Mouse (Mus musculus): Measurements from ENCODE around the gene Pdgfd.
"Not testable (repeated sequence)": the region's sequence is repeated elsewhere in the genome, so short reads cannot be mapped to it uniquely, and the experiment has no call there.

Pdgfd gene

DNA sequence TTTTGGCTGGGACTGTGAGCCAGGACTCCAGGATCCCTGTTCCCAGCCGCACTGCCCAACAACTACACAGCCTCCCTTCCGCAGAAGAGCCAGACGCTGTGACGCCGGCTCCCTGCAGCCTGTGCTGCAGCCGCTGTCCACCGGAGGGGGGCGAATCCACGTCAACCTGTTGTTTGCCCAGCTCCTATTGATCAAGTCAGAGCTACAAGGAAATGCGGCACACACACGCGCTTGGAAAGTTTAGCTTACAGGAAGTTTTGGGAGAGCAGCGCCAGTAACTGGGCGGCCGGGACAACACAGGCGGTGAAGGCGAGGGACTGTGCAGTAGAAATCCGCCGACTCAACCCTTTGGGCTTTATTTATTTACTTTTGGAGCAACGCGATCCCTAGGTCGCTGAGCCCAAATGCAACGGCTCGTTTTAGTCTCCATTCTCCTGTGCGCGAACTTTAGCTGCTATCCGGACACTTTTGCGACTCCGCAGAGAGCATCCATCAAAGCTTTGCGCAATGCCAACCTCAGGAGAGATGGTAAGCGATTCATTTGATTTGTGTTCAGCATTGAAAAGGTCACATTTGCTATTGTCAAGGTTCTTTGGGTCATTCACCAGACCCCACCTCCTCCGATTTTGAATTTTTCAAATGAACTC is at the start of gene Pdgfd:
Pdgfd (plus strand) TSS at position 194 of the 647 bp plus-strand sequence.
- DNase-seq: peak; percentile 8

DNA sequence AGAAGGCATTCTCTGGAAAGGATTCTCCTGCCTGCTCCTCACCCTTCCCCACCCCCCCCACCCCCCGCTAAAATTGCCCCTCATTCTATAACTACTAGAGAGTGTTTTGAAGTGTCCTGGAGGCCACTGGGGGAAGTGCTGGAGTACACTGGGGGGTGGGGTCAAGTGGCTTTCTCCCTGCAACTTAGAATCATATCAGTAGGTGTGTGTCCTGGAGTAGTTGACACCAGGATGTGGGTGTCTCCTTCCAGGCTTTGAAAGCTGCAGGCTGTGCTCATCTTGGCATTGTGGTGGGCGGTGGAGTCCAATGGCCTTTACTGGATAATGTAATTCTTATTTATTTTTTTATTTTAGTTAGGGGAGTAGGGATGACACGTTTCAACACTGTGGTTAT is 651 bp downstream of the Pdgfd start:
- no peak for DNase-seq

DNA sequence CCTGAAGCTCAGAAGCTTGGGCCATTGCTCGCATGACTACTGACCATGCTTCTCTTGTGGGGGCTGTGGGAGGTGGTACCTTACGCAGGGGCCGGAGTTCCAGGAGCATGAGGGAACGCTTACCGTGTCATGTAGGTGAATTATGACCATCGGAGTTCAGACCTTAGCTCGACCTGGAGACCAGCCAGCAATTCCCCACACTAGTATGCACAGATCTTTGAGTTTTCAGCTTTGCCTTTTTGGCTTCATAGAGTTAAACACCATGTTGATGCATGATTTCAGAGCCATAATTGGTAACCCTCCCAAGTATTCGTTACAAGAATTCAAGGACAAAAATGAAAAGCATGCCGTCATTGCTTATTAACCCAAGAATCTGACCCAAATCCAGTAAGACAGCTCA is 2.6 kb downstream of the Pdgfd start:
- DNase-seq: no peak

DNA sequence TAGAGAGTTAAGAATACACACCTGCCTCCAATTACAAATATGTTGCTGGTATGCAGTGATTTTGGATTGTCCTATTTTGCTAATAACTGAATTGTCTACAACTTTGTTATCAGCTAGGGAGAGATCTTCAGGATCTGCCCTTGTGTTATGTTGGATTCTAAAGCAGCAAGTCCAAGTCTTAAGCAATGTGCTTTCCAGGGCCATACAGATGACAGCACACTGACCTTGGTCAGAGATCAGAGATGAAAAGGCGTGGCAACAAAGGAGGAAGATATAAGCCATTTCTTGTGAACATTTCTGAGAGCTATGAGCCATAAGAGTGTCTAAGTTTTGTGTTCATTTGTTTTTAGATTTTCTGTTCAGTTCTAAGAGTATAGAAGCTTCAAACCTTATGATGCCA is 4.9 kb downstream of the Pdgfd start:
- DNase-seq: no peak

DNA sequence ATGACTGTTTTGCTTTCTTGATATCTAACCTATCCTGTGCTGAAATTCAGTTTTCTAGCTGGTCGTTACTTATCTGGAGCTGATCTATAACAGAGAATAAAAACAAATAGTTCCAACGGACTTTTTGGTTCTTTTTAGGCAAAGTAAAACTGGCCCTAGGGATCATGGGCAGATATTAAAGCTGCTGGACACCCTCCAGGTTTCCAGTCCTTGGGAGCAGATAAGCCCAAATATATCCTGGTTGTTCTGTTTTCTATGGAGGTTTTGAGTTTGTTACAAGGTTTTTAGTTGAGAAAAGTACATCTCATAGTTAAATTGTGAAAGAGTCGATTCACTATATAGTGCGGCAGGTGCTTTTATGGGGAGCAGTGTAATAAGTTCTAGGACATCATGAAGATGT is 7.3 kb downstream of the Pdgfd start:
- no peak for DNase-seq

DNA sequence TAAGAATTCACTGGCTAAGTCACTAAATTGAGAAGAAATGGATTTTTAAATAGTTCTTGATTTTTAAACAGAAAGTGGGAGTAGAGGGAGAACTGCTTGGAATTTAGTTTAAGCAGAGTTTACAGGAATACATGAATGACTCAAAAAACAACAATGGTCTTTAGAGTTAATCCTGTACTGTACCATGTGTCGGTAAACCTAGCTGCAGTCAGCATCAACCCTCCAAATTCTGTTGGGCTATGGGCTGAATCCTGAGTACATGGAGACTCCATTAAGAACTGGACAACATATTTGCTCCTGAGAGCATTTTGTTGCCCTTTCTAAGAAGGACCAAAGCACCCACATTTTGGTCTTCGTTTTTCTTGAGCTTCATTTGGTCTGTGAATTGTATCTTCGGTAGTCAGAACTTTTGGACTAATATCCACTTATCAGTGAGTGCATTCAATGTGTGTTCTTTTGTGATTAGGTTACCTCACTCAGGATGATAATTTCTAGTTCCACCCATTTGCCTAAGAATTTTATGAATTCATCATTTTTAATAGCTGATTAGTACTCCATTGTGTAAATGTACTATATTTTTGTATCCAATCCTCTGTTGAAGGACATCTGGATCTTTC is 14.0 kb downstream of the Pdgfd start:
- DNase-seq: no peak

DNA sequence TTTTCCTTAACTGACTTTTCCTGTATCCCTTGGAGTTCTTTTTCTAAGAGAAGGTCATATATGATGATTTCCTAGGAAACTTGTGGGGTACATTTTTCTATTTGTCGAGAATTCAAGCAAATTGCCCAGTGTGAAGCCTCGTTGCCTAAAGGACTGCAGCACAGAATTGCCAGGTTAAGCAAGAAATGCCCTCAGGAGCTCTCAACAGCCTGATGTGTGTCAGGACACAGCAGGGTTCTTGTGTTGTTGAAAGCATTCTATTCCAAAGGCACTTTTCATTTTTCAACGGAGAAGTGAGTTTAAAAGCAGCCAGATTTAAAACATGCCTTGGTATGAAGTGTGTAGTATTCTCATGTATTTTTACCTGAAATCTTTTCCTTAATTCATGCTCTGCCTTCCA is 19.6 kb downstream of the Pdgfd start:
- DNase-seq: no peak

DNA sequence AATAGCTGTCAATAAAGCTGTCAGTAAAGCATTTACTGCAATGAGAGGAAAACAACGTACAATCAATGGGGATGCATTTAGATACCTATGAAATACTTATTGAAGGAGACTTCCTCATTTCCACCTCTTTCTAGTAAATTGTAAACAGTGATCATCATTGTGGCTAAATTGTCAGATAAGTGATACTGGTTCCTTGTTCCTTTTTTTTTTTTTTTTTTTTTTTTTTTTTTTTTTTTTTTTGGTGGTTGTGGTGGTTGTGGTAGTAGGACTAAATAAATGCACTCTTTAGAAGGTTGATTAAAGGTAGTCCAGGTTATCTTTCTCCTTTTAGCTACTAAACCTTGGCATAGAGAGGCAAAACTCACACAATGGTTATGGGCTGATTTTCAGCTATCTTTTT is 25.0 kb downstream of the Pdgfd start:
- DNase-seq: no peak

DNA sequence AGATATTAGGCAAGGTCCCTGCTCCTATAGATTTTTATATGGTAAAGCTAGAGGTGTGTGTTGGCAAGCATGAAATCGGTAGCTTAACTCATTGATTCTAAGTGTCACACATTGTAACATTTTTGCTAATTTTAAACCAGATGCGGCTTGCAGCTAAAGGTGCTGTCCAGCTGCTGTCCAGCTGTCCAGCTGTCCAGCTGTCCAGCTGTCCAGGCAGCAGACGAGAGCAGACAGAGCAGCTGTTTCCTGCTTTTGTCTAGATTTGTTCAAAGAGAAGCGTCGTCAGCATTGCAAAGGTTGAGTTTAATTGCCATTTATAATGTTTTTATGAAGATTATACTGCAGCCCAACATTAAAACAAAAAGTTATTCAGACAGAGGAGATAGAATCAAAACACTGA is 44.5 kb downstream of the Pdgfd start:
- no peak for DNase-seq

DNA sequence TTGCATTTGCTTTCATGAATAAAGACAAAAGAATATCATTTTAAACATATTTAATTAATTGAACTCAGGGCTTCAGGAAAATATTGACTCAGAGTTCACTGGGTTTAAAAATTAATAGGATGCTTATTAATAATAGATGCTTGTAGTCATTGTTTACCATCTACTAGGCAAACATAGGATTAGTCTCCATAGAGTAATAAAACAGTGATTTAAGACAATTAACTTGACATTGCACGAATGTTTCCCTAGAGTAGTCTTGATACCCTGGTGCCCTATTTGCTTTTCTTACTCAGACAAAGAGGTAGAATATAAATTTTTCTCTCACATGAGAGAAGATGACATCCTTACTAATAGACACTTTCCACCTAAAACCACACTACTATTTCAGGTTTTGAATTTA is 49.1 kb downstream of the Pdgfd start:
- no peak for DNase-seq

DNA sequence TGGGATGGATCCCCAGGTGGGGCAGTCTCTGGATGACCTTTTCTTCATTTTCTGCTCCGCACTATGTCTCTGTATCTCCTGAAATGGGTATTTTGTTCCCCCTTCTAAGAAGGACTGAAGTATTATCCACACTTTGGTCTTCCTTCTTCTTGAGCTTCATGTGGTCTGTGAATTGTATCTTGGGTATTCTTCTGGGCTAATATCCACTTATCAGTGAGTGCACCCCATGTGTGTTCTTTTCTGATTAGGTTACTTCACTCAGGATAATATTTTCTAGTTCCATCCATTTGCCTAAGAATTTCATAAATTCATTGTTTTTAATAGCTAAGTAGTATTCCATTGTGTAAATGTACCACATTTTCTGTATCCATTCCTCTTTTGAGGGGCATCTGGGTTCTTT is 67.6 kb downstream of the Pdgfd start:
- not testable (repeated sequence) for DNase-seq

DNA sequence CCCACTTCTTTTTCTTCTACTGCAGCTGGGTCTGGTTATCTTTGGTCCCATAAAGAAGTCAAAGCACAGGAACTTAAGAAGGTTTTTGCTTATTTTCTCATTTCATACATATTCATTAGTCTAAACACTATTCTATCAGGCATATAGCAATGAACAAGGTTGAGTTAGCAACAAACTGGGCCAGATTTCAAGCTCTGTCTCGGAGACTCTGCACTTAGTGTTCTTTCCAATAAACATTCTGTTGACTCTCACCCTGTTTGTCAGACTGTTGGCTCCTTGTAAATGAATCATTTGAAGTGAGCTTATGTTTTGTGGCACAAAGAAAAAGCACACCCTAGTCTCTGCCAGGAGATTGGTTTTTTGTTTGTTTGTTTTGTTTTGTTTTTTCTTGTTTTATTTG is 81.9 kb downstream of the Pdgfd start:
- no peak for DNase-seq

DNA sequence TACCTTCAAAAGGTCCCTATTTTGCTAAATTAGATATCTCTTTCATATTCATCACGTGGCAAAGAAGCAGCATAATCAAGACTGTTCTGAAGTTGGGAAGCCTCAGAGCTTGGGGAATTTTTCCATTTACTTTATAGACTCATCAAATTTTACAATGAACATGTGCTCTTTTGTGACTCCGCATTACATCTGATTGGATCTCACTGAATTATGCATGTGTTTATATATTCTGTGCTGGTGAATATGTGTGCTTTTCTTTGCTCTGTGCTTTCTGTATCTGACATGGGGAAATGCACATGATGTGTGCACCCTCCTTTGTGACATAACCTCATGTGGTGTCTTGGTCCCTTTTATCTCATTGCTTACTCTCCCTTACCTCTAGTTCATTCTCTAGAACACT is 83.6 kb downstream of the Pdgfd start:
- DNase-seq: no peak

DNA sequence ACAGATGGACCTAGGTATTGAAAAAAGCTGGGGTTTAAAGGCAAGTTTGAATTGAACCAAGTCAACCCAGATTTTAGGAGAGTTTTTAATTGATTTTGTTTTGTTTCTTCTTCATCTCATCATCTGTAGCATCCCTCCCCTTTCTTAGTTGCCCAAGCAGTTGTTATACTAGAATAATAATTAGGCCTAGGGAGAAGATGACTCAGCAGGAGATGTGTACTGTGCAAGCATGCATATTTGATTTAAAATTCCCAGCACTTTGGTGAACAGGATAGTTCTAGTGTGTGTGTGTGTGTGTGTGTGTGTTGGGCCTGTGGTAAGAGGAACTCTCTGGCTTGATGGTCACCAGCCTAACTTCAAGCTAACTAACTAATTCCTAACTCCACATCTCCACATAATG is 88.7 kb downstream of the Pdgfd start:
- no peak for DNase-seq

DNA sequence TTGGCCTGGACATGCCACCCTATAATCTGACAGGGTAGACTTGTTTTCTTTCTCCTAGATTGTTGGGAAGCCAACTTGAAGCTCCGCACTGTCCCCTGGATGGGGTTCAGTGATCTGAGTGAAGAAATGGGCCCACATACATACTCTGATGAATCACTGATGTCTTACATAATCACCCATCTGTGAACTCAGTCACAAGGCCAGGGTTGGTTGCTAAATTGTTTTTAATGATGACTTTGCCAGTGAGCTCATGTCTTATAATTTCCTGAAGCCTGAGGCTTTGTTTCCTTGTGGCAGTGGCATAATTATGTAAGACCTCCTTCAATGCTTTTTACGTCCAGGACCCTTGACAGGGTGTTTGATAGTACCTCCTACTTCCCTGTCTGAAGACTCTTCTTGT is 96.4 kb downstream of the Pdgfd start:
- DNase-seq: no peak

DNA sequence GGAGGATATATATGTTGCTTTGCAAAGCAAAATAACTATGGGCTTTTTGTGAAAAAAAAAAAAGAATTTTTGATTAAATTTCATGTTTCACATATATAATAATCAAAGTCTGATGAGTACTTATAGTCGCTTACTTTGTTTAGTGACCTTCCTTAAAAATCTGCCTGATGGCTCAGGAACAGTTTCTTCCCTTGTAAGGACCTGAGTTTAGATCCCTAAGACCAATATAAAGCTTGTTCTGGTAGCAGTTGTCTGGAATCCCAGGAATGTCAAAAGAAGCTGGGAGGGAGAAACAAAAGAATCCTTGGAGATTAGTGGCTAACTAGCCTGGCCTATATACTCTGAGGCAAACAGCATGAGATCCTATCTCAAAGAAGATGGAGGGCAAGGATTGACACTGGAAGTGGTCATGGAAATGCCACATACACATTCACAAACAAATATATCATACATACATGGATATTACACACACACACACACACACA is 101.5 kb downstream of the Pdgfd start, which contains the start of gene Ddi1:
Ddi1 (minus strand) TSS at position 51 of the 485 bp plus-strand sequence.
- no peak for DNase-seq

DNA sequence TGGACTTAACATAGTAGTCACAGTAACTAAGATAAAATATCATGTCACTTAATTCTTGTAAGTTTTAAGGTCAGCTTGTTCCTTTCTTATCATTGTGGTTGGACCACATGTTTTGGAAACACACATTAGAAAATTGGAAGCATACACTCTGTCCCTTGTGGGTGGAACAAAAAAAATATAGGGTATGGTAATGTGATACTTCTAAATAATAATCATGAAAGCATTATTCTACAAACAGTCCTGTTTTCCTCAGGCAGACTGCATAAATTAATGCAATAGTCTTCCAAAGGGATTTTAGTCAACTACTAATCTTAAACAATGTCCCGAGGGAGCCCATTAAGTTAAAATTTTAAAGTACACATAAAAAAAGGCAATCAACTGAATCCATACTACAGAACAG is 108.0 kb downstream of the Pdgfd start:
- DNase-seq: no peak

DNA sequence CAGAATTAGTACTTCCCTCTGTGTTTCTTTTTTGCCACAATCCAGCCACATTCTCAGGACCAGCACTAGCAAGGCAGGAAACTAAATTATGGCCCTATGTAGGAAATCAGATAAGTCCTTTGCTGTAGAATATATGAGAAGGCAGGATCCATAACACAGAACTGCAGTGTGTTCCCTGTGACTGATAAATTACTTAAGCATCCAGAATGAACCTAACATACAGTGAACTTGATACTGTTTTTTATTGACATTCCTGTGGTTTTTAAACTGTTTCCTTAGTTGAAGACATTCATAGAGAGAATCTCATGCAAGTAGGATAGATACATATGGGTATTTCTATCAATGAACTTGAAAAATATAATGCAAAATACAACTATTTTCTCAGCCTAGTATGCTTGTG is 109.1 kb downstream of the Pdgfd start:
- no peak for DNase-seq

DNA sequence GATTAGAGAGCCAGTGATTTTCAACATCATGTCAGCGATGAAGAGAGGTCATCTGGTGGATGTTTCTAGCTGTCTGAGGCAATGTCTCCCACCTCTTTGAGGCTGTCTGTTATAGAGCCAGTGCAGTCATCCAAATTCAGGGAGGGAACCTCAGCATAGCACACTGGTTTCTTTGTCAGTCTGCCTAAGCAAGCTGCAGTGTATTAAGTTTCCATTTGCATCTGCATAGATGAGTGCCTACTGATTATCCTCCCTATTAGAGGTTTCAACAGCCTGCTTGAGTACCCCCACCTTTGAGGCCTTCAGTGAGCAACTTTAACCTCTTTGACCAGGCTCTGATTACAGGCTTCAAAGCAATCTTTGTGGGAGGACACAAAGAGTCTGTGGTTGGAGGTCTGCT is 118.4 kb downstream of the Pdgfd start:
- DNase-seq: no peak

DNA sequence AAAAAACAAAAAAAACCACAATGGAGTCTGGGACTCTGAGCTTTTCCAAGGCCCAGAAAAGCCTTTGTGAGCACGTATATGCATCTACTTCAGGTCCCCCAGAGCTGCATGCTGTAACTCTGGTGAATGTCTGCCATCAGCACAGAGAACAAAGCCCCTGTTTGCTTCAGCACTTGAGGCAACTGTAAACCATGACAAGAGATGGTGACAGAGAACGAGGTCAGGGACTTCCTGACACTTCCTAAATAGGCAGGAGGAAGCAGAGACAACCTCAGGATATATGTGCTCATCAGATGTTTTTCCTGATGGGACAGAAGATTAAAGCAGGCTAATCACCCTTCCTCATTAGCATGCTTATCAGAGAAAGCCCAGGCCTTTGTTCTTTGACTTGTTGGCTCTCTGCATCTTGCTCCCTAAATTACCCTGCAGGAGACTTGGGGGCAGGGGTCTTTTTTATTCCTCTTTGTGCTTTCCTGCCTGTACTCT is 120.9 kb downstream of the Pdgfd start:
- DNase-seq: no peak

DNA sequence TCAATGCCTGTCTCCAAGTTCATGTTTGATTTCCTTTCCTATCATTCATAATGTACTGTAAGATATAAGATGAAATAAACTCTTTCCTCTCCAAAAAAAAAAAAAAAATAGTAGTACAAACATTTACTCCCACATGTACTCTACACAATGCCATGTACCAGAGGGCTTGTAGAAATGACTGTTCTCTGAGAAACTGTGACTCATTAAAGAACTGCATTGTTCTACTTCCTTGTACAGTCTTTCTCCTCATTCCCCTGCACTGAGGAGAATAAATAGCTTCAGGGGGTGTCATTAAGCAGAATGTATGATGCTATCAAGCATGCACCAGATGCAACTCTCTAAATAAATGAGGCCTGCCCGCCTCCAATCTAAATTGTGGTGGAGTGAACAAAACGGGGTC is 130.2 kb downstream of the Pdgfd start:
- DNase-seq: no peak

DNA sequence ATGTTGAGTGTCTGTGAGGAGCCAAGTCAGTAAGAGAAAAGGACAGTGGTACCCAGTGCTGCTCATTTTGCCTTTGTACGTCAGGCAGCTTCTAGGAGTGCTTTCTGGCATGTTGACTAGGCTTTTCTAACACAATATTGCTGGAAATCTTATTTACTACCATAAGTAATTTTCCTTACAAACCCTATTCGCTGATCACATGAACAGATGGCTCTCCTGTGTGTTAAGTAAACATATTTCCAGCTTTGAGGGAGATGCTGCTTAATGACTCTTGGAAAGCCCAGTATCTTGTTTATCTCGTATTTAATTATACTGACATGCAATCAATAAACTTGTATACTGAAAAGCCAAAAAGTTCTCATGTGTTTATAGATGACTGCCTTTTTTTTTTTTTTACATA is 133.7 kb downstream of the Pdgfd start:
- no peak for DNase-seq

DNA sequence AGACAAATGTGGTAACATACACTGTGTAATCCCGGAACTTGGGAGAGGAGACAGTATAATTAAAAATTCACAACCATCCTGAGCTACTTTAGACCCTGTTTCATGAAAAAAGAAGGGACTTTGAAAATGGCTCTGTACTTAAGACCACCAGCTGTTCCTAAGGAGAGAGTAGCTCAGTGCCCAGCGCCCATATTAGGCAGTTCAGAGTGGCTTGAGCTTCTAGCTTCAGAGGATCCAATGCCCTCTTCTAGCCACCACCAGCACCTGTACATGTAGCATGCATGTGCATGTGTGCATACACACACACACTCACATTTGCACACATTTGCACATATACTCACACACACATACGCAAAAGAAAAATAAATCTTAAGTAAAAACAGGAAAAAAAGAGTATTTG is 136.2 kb downstream of the Pdgfd start:
- DNase-seq: no peak

DNA sequence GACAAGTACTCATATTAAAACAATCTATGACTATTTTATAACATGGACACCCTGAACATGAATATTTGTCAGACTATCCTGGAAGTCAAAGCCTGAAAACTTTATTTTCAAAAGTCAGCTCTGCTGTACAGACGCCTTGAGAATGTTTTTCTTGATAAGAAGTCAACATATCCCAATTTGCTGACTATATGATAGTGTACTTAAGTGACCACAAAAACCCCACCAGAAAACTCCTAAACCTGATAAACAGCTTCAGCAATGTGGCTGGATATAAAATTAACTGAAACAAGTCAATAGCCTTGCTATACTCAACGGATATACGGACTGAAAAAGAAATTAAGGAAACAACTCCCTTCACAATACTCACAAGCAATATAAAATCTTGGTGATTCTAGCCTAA is 137.5 kb downstream of the Pdgfd start:
- no peak for DNase-seq

DNA sequence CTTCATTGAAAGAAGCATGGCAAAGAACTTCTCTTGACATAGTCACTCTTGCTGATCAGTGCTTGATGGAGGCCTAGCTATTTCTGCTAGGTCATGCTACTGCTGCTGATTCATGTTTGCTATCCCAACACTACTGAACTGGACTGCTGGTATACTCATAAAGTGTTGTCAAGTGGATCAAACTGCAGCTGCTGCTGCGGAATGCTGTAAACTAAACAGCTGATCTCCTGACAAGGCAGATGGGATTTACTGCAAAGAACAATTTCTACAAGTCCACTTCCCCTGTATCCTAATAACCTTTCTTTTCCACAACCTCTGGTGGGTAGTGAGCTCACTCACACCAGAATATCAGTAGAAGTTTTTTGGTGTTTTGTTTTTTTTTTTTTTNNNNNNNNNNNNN is 148.7 kb downstream of the Pdgfd start:
- DNase-seq: no peak
